Mouse (Mus musculus) small intestine, adult 2 months (tissue): Measurements from ENCODE around the gene Fbxl13. TPM values are rescaled to one million over a fixed set of nuclear protein-coding genes. Genes with fewer than 3 reads are reported as not detected.
"Not testable (repeated sequence)": the region's sequence is repeated elsewhere in the genome, so short reads cannot be mapped to it uniquely, and the experiment has no call there.

Experiments
- H3K27ac ChIP-seq: fragments of 200-500 bp; 2 replicates; pipeline ENCODE4 v1.5.1; 2012; ENCODE audit warnings: low read depth, low read length, control low read depth, inconsistent platforms; ENCODE audit not compliant: insufficient read depth
- H3K27me3 ChIP-seq: fragments of 200-500 bp; 2 replicates; pipeline ENCODE4 v1.6.1; 2012; ENCODE audit warnings: mild to moderate bottlenecking, moderate library complexity, low read length, inconsistent platforms; ENCODE audit not compliant: control insufficient read depth, insufficient read depth
- H3K36me3 ChIP-seq: fragments of 200-500 bp; 2 replicates; pipeline ENCODE4 v1.6.1; 2012; ENCODE audit warnings: mild to moderate bottlenecking, low read length, control low read depth, inconsistent platforms; ENCODE audit not compliant: control insufficient read depth, insufficient read depth
- H3K4me1 ChIP-seq: fragments of 200-500 bp; 2 replicates; pipeline ENCODE4 v1.6.1; 2012; ENCODE audit warnings: low read length, inconsistent platforms, mixed read lengths; ENCODE audit not compliant: control insufficient read depth, insufficient read depth, insufficient read length
- H3K4me3 ChIP-seq: fragments of 200-500 bp; 2 replicates; pipeline ENCODE4 v1.5.1; 2012; ENCODE audit warnings: low read depth, mild to moderate bottlenecking, control low read depth, inconsistent platforms, low read length, moderate library complexity
- CTCF ChIP-seq: fragments of 200-500 bp; IDR thresholded peaks from 2 replicates; pipeline ENCODE4 v1.5.1; 2012; ENCODE audit warnings: low read depth, mild to moderate bottlenecking, control low read depth, inconsistent platforms, low read length, moderate library complexity, mixed read lengths; ENCODE audit not compliant: insufficient replicate concordance, insufficient read length; ENCODE audit errors: extremely low read depth
- POLR2A ChIP-seq: fragments of 200-500 bp; IDR thresholded peaks from 2 replicates; pipeline ENCODE4 v1.6.1; 2012; ENCODE audit warnings: low read depth, mild to moderate bottlenecking, control low read depth, inconsistent platforms, low read length, moderate library complexity
- WGBS: fragments of 180-500 bp; shearing (Covaris S2); methylation state at CpG from one replicate; pipeline ENCODE4 v1.1.7; 2018; 5-methylcytosine and 5-hydroxymethylcytosine counted together
- polyA plus RNA-seq: library from polyadenylated mRNA; depleted of rRNA; stranded (reverse); fragments of >200 nt; gene quantifications from 2 replicates; pipeline ENCODE4 v1.2.3, GENCODE M21; 2012

Fbxl13 gene
- polyA plus RNA-seq, 1 experiment, result not detected

GRCm38 (mm10) chr5:21599961-21600360, 45.5 kb downstream of the Fbxl13 start:
- WGBS, result 89% methylated on average over 4 of the region's 4 CpGs
- Histone ChIP-seq H3K4me3 (no peak overlapping the region), H3K4me1 (no peaks in the 10 kb centered on the region), H3K27ac (no peak overlapping the region), H3K36me3 (no peaks in the 10 kb centered on the region), H3K27me3 (no peaks in the 10 kb centered on the region)
- TF ChIP-seq POLR2A (no peak), CTCF (no peak)

DNA sequence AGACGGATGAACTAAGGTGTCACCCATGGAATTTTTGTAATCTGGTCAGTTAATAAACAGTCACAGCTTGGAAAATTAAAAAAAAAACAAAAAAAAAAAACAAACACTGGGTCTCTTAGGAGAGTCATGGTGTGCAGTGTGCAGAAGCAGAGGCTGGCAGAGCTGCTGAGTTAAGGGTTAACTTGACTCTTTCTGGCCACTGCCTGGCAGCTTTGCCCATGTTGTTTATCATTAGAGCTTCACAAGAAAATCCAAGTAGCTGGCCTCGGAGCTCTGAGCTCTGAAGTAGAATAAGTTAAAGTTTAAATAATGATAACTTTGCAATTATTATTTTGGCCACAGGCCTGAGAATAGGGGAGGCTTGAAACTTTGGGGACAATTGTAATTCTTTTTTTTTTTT, 45.9 kb downstream of the Fbxl13 start:
- H3K4me1 ChIP-seq, H3K4me3 ChIP-seq, H3K36me3 ChIP-seq, H3K27me3 ChIP-seq, H3K27ac ChIP-seq: not testable (repeated sequence)
- 57% methylated on average over 2 of the region's 2 CpGs for whole genome bisulfite sequencing

GRCm38 (mm10) chr5:21593201-21593709, 52.2 kb downstream of the Fbxl13 start:
- WGBS, result 84% methylated on average over 9 of the region's 9 CpGs

GRCm38 (mm10) chr5:21592106-21592505, 53.3 kb downstream of the Fbxl13 start:
- Histone ChIP-seq H3K4me3 (no peak overlapping the region), H3K27ac (no peak overlapping the region), H3K4me1 (no peaks in the 10 kb centered on the region), H3K27me3 (no peaks in the 10 kb centered on the region), H3K36me3 (no peaks in the 10 kb centered on the region)
- WGBS, result 82% methylated on average over 2 of the region's 2 CpGs
- TF ChIP-seq CTCF, result no peak
- no peak for TF ChIP-seq POLR2A

More at GRCm38 (mm10) chr5:21593201-21593709, 52.2 kb downstream of the Fbxl13 start:
- Histone ChIP-seq H3K4me3 (no peak overlapping the region), H3K4me1 (no peaks in the 10 kb centered on the region), H3K27ac (no peak overlapping the region), H3K36me3 (no peaks in the 10 kb centered on the region), H3K27me3 (no peaks in the 10 kb centered on the region)
- TF ChIP-seq POLR2A (no peak), CTCF (no peak)

DNA sequence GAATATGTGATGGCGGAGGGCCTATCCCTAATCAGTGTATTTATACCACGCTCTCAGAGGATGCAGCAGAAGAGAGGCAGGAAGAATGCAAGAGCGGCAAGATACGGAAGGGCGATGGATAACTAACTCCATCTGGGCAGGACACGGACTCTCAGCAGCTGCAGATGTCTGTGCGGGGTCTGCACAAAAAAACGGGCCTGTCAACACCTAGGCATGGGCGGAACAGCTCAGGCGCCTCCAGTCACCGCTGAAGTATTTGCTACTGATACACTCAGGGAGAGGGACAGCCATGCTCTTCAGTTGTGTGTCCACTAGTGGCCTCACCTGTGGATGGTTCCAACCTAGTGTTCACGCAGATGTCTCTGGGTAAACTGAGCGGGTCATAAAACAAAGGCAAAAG, 57.2 kb downstream of the Fbxl13 start:
- H3K27ac ChIP-seq, result no peak overlapping the region
- no peaks in the 10 kb centered on the region for H3K4me1 ChIP-seq
- WGBS, result 90% methylated on average over 13 of the region's 13 CpGs
- no peak for TF ChIP-seq CTCF
- no peak for TF ChIP-seq POLR2A
- no peaks in the 10 kb centered on the region for H3K27me3 ChIP-seq
- H3K4me3 ChIP-seq, result no peak overlapping the region
- no peaks in the 10 kb centered on the region for H3K36me3 ChIP-seq

DNA sequence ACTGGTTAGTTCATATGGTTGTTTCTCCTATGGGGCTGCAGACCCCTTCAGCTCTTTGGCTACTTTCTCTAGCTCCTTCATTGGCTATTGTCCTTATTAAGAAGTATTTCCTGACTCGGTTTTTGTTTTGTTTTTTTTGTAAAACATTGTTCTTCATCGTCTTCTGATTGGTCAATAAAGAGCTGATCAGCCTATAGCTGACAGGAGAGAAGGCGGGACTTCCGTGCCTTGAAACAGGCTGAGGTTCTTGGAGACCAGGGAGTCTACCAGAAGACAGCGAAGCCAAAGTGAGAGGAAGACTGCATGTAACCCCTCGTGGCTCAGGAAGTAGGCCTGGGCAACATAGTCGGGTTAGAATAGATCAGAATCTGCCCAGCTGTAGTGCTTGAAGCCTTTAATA, 57.8 kb downstream of the Fbxl13 start:
- no peak overlapping the region for H3K4me3 ChIP-seq
- 71% methylated on average over 7 of the region's 7 CpGs for WGBS
- H3K36me3 ChIP-seq, result no peaks in the 10 kb centered on the region
- no peaks in the 10 kb centered on the region for H3K4me1 ChIP-seq
- TF ChIP-seq POLR2A (no peak), CTCF (no peak)
- H3K27ac ChIP-seq, result no peak overlapping the region
- H3K27me3 ChIP-seq, result no peaks in the 10 kb centered on the region

GRCm38 (mm10) chr5:21586763-21587162, 58.7 kb downstream of the Fbxl13 start:
- 48% methylated on average over 6 of the region's 6 CpGs for WGBS
- H3K4me1 ChIP-seq, result no peaks in the 10 kb centered on the region
- H3K36me3 ChIP-seq, result no peaks in the 10 kb centered on the region
- H3K4me3 ChIP-seq, result no peak overlapping the region
- TF ChIP-seq CTCF, result peak; percentile 84; the same call in 1 of the 2 replicates
- TF ChIP-seq POLR2A, result no peak
- no peaks in the 10 kb centered on the region for H3K27me3 ChIP-seq
- no peak overlapping the region for H3K27ac ChIP-seq

- Histone ChIP-seq H3K27me3 (no peaks in the 10 kb centered on the region), H3K4me3 (no peak overlapping the region), H3K27ac (no peak overlapping the region), H3K4me1 (no peaks in the 10 kb centered on the region), H3K36me3 (no peaks in the 10 kb centered on the region)
- no peak for TF ChIP-seq CTCF
- no peak for TF ChIP-seq POLR2A
- 87% methylated on average over 3 of the region's 3 CpGs for WGBS
Observed at GRCm38 (mm10) chr5:21578136-21578535, 67.3 kb downstream of the Fbxl13 start.
